Mouse (Mus musculus): ENCODE results near the gene Hexim1.

Gene Hexim1

DNA sequence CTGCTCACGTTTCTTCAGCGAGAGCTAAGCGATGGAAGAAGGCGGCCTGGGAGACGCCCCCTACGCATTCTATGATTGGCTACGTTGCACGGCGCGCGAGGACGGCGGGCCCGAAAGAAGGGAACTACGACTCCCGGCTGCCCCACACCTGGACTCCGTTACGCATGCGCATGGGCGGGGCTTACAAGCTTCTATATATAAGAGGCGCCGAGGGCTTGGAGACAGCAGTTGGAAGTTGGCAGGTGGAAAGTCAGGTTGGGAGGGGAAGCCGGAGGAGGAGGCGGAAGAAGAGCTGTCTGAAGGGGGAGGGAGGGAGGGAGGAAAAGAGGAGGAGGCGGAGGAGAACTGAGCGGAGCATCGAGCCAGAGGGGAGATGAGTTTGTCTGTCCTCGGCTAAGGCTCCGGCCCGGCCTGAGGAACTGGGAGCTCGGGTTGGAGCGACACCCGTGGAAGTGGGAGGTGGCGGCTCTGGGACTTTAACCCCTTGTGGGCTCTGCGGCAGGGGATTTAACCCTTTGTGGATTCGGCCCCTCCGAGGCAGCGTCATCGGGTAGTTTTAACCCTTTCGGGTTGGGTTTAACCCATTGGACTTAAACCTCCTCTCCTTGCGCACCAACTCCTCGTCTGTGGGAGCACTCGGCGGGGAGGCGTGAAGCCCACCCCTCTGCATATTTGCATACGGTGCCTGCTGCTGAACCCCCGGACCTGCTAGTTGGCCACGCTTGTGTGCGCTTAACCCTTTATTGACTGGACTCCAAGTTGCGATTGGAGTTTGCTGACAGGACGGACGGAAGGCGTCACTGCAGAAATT lies at the start of gene Hexim1:
Gene Hexim1, plus strand, starts transcription at position 224 of the 811 bp plus-strand sequence.
- DNase-seq (ENCODE audit: low spot score) = peak; percentile 100

DNA sequence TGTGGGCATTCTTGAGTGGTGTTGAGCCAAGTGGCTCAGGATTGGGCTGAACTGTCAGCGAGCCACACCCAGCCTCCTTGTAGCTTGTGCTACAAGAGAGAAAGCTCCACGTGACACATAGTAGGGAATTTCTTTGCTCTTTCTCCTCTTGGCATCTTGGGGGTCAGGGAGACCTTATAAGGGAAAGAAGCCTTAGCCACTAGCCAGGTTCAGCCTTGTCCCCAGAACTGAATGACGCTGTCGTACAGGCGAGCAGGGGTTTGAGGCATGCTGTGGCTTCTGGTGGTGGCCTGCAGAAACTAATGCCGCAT lies 49.0 kb upstream of the Hexim1 start:
- no peak for DNase-seq (ENCODE audit: low spot score)

DNA sequence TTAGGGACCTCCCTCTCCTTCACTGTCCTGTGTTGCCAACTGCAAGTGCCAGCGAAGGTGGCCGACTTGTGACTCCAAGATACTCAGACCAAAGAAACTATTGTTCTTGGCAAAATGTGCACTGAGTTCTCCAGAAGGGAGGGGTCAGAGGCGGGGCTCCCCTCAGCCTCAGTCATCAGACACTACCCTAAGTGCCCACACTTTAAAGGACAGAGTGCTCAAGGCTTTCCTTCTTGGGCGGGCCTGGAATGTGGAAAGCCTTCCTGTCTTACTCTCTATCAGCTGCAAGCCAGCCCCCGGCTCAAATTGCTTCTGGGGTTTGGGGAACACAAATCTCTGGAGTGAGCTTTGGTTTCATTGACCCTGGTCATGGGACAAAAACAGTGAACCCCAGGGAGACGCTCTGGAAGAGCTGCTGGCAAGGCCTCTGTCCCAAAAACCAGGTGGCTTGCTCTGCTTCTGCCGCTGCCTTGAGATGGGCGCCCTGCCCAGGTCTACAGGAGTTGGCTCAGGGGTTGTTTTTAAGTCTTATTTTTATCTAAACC lies 48.5 kb upstream of the Hexim1 start:
- no peak for DNase-seq (ENCODE audit: low spot score)

DNA sequence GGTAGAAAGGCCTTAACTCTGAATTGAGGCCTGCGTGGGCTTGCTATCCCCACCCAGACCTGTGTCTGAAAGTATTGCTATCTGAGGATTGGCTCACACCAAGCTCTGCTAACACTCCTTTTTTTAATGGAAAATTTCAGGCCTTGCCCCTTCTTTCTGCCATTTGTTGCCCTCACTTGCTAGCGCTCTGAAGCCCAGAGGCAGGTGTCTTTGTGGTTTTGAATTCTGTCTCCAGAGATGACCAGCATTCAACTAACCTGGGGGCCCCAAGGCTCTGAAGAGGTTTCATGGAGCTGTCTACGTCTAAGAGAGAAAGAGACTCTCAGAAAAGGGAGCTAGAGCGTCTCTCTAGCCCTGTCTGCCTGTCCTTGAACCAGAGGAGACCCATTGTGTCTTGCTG lies 47.8 kb upstream of the Hexim1 start:
- no peak for DNase-seq (ENCODE audit: low spot score)

DNA sequence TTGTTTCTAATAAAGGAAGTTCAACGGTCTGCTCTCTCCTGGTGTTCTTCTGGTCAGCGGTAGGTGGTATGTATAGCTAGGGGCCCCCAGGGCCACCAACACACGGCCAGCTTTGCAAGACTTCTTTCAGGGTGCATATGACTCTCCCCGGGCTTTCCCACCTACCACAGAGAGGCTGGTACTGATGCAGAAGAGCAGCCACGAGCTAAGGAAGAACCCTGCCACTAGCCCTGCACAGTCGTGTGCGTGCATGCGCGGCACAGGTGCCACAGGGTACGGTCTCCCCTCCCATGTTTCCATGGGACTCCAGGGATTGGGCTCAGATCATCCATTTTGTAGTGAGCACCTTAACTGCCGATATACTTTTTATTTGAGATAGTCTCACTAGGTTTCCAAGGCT lies 47.1 kb upstream of the Hexim1 start:
- DNase-seq (ENCODE audit: low spot score) = no peak

DNA sequence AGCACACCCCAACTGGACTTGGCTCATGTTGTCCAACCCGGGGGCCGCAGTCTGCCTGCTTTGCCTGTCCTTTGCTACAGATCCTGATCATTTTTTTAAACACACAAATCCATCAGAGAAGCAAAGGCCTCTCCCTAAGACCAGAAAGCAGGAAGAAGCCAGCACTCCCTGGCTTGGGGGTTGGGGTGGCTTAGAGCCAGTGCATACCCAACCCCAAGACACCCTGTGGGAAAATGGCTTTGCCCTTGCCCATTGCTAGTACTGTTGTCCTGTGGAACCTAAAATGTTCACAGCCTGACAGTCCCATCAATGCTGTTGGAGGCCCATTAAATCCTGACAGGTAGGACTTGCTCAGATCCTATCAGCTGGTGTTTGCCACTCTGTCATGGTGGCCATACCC lies 46.3 kb upstream of the Hexim1 start:
- DNase-seq (ENCODE audit: low spot score) = no peak

DNA sequence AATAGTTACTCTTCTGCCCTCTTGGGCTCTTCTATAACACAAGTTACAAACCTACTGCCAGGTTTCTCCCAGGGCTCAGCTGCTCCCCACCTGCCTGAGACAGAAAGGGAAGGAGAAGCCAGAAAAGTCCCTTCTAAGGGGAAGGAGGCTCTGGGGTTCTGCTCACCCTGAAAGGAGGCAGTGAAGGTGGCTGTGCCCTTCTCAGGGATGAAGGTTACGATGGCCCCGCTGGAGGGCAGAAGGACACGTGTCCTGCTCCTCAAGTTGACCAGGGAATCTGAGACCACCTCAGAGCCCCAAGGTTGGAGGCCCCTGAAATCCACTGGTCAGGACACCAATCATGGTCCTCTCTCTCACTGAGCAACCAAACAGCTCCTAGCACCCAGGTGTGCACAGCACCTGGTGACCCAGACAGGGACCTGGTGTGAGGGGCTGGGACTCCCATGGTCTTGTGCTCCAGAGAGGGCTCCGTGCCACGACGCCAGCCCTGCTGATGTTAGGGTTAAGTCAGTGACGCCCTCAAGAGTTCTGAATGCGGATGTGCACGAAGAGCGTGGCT lies 45.6 kb upstream of the Hexim1 start:
- no peak for DNase-seq (ENCODE audit: low spot score)

DNA sequence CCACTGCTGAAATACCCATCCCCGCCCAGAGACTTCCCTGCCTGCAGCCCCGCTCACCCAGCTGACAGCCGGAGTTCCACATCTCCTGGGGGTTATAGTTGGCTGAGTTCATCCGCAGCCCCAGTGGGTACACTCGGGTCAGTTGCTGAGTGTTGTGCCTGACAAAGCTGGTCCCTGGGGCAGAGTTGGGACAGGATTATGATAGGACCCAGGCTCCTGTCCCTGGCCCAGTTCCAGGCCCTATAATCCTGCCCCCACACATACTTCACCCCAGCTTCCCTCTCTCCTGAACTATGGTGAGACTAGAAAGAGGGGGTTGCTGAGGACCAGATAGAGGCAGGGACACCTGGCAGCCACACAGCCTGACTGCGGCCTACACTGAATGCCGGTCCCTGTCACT lies 42.4 kb upstream of the Hexim1 start:
- DNase-seq (ENCODE audit: low spot score) = no peak

DNA sequence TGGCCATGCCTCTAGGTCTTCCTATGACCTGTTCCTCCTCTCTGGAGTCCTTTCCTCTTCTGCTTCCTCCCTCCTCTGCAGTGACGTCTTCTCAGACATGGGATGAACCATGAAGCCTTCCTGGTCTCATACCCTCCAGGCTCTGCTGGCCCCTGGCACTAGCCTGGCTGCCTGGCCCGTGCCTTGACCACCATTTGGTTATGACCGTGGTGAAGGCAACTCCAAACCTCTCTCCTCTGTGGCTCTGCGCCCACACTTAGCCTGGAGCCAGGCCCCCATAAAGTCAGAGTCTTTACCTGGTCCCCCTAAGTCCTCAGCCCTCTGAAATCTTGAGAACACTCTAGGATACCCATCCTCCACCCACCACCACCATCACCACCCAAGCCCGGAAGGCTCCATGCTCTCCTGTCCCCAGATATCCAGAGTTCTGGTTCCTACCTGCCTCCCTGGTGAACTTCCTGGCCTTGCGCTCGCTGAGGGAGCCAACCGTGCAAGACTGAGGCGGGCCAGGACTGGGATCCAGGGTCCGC lies 41.8 kb upstream of the Hexim1 start:
- DNase-seq (ENCODE audit: low spot score) = no peak

DNA sequence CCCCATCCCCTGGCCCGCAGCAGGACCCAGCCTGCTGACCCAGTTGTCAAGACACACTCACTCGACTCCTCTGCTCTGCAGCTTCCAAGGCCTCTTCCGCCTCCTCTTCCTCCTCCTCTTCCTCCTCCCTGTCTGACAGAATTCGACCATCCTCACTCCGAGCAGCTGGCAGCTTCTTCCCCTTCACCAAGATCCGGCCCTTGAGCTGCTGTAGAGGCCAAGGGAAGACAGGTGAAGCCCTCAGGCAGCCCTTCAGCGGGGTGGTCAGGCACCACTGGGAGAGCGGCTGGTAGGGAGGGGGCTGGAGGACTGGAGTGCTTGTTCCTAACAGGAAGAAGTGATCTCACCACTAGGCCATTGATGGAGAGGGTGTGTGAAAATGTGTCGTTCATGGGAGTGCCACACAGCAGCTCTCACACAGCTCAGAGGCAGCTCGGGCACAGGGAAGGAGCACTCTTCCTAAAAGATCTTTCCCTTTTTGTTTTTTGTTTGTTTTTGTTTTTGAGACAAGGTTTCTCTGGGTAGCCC lies 41.2 kb upstream of the Hexim1 start:
- DNase-seq (ENCODE audit: low spot score) = no peak

DNA sequence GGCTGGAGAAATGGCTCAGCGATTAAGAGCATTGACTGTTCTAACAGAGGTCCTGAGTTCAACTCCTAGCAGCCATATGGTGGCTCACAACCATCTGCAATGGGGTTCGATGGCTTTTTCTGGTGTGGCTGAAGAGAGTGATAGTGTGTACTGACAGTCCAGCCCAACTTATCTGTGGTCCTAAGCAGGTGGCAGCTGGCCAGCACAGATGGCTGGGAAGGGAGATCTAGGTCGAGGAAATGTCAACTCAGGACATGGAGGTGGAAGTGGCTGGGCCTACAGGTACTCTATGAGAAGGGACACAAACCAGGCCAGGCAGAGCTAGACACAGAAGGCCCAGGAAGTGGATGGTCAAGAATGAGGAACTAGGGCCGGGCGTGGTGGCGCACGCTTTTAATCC lies 40.0 kb upstream of the Hexim1 start:
- no peak for DNase-seq (ENCODE audit: low spot score)

DNA sequence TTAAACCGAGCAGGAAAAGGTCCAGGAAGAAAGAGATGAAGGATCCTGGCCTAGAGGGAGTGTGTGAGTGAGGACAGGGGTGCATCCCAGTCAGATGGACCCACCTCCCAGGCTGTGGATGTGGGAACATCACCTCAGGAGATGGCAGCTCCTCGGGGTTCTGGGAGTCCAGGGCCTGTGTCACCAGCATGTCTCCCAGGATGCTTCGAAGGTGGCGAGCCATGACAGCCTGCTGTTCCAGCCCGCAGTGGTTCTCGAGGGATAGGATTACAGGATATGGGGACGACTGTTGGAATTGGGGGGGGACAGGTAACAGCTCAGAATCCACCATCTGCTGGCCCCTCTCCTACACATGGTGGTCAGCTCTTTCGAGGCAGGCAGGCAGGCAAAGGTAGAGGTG lies 39.5 kb upstream of the Hexim1 start:
- DNase-seq (ENCODE audit: low spot score) = no peak

DNA sequence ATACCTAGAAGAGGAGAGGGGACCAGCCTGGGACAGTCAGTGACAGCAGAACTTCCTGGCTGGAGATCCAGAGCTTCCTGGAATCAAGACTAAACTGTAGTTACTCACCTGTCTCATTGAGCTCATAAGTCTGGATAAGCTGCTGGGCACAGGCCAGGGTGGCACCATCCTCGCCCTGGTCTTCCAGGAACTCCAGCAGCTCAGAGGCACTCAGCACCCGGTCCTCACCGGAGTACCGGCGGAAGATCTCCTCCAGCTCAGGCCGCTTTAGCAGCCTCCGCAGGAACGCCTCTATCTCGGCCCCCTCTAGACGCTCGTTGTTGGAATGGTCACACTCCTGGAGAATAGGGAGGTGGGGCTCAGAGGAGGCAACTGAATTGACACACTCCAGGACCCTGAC lies 37.9 kb upstream of the Hexim1 start:
- DNase-seq (ENCODE audit: low spot score) = no peak

DNA sequence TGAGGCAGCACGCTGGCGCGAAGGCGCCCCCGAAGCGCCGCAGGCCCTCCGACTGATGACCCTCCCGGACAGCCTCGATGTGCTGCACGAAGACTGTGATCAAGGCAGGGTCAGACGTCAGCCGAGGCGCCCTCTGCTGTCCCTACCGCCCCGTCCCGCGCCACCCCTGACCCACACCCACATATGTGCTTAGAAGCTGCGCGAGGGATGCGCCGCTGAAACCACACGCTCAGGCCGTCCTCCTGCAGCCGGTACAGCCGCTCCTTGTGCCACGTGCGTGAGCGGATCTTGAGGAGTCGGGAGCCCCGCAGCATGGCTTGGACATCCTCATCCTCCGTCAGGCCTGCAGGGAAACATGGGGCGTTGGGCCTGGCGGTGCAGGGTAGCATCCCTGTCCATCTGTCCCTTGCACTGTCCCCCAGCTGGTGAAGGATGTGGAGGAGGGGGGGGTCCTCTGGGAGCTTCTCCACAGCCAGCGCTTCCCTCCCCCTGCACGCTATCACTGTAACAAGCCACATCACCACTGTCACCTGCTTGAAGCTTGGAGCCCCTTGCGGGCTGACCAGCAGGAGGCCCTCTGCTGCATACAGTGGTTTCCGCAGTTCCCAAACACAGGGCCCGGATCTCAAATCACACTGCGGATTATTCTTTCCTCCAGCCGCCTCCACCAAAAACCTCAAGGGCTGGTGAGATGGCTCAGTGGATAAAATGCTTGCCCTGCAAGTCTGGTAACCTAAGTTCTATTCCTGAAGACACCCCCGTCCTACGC lies 35.5 kb upstream of the Hexim1 start:
- no peak for DNase-seq (ENCODE audit: low spot score)

DNA sequence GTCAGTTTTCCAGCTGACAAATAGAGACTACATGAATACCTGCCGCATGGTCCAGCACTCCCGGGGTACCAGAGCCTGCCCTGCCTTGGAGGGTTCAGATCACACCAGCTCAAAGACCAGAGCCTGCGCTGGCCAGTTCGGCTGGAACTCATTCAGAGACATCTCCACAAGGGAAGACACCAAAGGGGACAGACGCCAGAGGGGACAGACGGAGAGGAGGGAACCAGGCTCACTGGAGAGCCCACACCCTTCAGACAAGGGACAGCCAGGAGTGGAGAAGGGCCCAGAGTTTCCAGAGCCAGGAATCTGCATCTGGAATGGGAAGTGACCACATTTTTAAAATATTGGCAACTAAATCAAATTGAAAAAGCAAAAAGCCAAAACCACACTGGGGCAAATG lies 34.4 kb upstream of the Hexim1 start:
- no peak for DNase-seq (ENCODE audit: low spot score)

DNA sequence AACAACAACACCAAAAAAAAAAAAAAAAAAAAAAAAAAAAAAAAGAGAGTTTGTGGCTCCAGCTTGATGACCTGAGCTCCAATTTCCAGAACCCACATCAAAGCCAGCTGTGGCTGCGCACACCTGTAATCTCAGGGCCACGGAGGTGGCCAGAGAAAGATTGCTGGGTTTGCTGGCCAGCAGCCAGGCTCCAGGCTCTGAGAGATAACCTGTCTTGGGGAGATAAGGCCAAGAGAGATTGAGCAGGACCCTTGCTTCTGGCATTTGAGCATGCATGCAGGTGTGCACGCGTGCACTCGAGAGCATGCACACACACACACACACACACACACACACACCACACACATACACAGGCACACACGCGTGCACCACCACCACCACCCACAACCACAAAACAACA lies 22.7 kb upstream of the Hexim1 start:
- DNase-seq (ENCODE audit: low spot score) = no peak

DNA sequence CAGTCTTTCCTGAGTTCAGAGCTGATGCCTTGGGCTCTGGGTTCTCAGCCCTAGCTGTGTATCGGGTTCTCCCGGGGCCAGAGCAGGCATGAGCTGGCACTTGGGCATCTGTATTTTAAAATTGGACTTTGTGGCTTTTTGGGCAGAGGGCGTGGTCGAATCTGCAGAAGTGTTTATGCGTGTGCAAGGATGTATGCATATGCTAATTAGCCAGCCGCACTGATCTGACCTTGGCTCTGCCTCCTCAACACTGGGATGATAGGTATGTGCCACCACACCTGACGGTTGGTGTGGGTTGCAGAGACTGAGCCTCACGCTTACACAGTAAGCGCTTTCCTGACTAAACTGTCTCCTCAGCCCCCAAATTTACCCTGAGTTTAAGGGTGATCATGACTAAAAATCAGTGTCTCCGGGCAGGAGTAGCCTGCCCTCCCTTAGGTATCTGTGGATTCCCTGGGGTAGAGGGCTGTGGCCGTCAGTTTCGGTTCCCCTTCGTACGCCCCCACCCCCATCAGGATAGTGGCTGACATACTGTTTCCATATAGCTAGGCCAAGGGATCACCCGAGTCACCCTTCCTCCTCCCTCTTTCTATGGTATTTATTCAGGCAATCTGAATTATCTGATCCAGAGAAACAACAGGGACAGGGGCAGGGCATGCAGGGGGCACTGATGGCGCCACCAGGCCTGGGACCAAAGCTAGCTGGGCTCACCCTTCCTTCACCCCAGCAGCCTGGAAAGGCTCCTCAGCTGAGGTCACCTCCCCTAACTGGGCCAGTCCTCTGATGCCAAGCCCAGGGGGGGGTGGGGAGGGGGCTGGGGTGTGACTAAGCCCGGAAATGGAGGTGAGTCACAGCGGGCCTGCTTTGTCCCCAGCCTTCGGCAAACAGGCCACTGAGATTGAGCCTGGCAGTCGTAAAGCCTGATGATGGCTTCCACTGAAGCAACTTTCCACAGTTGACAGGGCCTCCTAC lies 21.9 kb upstream of the Hexim1 start:
- DNase-seq (ENCODE audit: low spot score) = no peak

DNA sequence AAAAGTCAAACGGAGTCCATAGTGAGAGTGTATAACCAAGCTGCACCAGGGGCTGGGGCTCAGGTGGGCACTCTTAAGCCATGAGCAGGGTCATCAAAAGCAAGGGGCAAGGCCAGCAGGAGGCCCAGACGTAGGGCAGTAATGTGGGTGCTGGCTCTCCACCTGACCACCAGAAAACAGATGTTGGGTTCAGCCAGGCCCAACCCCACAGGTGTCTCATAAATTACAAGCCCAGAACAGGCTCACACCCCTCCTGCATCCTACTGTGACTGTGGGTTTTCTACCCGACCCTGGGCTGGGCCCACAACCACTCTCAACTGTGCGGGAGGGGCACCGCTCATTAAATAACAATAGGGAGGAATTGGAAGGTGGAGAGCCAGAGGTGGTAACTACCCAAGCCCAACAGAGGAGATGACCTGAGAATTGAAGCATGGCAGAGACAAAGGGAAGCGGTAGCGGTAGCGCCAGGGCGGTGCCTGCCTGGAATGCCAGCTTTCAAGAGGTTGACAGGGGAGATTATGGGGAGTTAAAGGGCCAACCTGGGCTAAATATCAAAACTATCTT lies 20.8 kb upstream of the Hexim1 start:
- DNase-seq (ENCODE audit: low spot score) = no peak

DNA sequence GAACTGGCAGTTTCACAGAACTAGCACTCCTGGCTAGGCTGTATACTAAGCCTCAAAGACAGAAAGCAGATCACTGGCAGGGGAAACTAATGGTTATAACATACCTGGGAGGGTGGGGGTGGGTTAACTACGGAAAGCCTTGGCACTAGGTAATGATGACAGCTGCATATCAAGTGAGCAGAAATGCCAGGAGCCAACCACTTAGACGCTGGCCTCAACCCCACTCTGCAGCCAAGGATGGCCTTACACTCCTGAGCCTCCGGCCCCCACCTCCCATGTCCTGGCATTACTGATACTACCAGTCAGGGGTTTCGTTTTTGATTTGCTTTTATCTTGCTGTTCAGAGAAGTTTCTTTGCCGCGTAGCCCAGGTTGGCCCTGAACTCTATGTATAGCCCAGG lies 20.2 kb upstream of the Hexim1 start:
- no peak for DNase-seq (ENCODE audit: low spot score)

DNA sequence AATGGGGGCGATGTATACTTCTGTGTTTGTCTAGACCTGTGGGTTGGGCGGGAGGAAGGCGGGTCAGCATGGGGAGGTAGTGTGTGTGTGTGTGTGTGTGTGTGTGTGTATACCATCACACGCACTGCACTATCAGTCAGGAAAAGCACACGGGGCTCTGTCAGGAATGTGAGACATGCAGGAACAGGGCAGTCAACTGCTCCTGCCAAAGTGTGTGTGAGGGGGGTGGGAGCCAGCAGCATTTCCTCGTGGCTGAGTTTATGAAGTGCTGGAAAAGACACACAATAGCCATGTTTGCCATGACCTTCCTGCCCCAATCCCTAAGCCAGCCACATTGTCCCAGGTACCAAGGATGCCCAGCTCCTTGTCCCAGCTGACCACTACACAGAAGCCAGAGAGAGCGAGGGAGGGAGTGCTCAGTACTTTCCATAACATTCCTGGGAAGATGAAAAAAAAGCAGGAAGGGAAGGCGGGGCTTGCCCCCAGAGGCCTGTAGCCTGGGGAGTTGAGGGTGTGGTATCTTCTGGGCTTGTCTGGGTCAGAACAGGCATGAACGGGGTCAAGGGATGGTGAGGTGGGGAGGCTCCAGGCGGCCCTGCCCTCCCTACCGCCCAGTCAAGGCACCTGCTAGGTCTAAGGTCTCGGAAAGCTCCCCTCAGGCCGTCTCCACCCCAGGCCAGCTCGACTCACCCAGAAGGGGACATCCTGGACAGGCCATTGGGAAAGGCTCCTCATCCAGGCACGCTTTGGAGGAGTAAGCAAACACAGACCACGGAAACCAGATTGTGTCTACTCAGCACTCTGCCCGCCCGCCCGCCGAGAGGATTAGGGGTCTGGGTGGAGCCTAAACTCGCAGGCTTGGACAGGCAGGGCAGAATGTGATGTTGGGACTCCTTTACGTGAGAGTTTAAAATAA lies 18.8 kb upstream of the Hexim1 start:
- DNase-seq (ENCODE audit: low spot score) = no peak
